Mouse (Mus musculus): ENCODE measurements around the gene Arhgap29. TPM values are rescaled to one million over a fixed set of nuclear protein-coding genes. Genes with fewer than 3 reads are reported as not detected.

The Arhgap29 gene
- polyA plus RNA-seq, 1 experiment from 2014 or later, result 18.0 TPM

- Histone ChIP-seq H3K27me3 (replicated peaks) (no peaks in the 10 kb centered on the region), H3K36me3 (no peaks in the 10 kb centered on the region), H3K4me3 (replicated peaks) (peak overlapping the region; percentile 48), H3K9ac (replicated peaks) (no peak overlapping the region), H3K9me3 (replicated peaks) (no peaks in the 10 kb centered on the region), H3K4me1 (peaks cover 7% of the 10 kb centered on the region), H3K27ac (replicated peaks) (no peak overlapping the region), H3K4me2 (peak overlapping the region; percentile 78)
- ATAC-seq (ENCODE audit: low FRiP score), result no peak
- 72% methylated on average over 1 of the region's 1 CpGs for WGBS
These were observed 17.1 kb downstream of the Arhgap29 start for GRCm38 (mm10) chr3:121969451-121969850.

- Histone ChIP-seq H3K4me2 (no peak overlapping the region), H3K4me3 (replicated peaks) (no peak overlapping the region), H3K36me3 (no peaks in the 10 kb centered on the region), H3K9me3 (replicated peaks) (no peaks in the 10 kb centered on the region), H3K27ac (replicated peaks) (no peak overlapping the region), H3K4me1 (no peaks in the 10 kb centered on the region), H3K9ac (replicated peaks) (no peak overlapping the region), H3K27me3 (replicated peaks) (no peaks in the 10 kb centered on the region)
- 82% methylated on average over 5 of the region's 5 CpGs for WGBS
- no peak for ATAC-seq (ENCODE audit: low FRiP score)
These were observed 21.4 kb downstream of the Arhgap29 start for GRCm38 (mm10) chr3:121973761-121974160.

DNA sequence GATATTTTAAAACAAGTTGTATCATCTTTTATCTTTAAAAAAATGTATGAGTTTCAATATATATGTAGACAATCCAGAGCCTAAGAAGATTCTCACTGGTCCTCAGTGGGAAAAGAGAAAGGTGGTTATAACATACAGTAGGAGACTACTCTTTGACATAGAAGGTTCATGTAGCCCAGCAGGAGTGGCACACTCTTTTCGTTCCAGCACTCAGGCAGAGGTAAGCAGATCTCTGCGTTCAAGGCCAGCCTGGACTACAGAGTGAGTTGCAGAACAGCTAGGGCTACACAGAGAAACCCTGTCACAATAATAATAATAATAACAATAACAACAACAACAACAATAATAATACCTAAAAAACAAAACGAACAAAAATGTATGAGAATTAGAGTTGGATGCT lies 23.0 kb downstream of the Arhgap29 start:
- Histone ChIP-seq H3K9ac (replicated peaks) (no peak overlapping the region), H3K4me1 (no peaks in the 10 kb centered on the region), H3K4me3 (replicated peaks) (no peak overlapping the region), H3K9me3 (replicated peaks) (no peaks in the 10 kb centered on the region), H3K27ac (replicated peaks) (no peak overlapping the region), H3K4me2 (no peak overlapping the region), H3K36me3 (no peaks in the 10 kb centered on the region), H3K27me3 (replicated peaks) (no peaks in the 10 kb centered on the region)
- no peak for ATAC-seq (ENCODE audit: low FRiP score)
- WGBS, result 93% methylated on average over 3 of the region's 3 CpGs

DNA sequence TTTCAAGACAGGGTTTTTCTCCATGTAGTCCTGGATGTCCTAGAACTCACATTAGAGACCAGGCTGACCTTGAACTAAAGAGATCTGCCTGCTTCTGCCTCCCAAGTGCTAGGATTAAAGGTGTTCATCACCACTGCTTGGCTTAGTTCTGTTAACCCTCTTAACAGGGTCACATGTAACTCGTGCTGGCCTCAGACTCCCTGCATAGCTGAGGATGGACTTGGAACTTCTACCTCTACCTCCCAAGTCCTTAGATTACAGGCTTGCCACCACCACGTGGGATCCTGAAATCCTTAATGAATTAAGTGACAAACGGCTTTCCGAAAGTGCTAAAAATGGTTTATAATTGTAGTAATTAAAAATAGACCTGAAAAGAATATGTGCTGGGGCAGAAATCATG lies 29.0 kb downstream of the Arhgap29 start:
- H3K4me1 ChIP-seq, result no peaks in the 10 kb centered on the region
- H3K27ac ChIP-seq (replicated peaks), result no peak overlapping the region
- no peak overlapping the region for H3K4me3 ChIP-seq (replicated peaks)
- no peaks in the 10 kb centered on the region for H3K9me3 ChIP-seq (replicated peaks)
- H3K9ac ChIP-seq (replicated peaks), result no peak overlapping the region
- H3K27me3 ChIP-seq (replicated peaks), result no peaks in the 10 kb centered on the region
- no peak for ATAC-seq (ENCODE audit: low FRiP score)
- 84% methylated on average over 4 of the region's 4 CpGs for WGBS
- H3K4me2 ChIP-seq, result no peak overlapping the region
- H3K36me3 ChIP-seq, result no peaks in the 10 kb centered on the region

DNA sequence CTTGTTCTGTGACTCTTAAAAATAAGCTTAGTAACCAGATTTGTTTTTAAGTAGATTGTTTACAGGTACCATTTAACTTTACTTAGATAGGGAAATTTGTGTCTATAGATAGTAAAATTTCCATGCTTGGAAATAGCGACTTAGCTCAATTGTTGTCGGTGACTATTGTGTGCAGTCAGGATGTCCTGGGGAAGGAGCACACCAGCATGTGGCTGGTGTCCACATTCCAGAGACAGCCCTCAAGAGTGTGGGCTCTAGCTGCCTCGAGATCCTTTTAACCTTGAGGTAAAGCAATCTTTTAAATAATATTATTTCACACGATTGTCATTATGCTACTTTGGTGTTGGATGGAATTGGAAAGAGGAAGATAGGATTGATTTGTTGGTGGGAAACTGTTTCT lies 30.1 kb downstream of the Arhgap29 start:
- Histone ChIP-seq H3K27ac (replicated peaks) (no peak overlapping the region), H3K4me3 (replicated peaks) (no peak overlapping the region), H3K4me2 (no peak overlapping the region), H3K9me3 (replicated peaks) (no peaks in the 10 kb centered on the region), H3K27me3 (replicated peaks) (no peaks in the 10 kb centered on the region), H3K36me3 (no peaks in the 10 kb centered on the region), H3K4me1 (no peaks in the 10 kb centered on the region), H3K9ac (replicated peaks) (no peak overlapping the region)
- 76% methylated on average over 4 of the region's 4 CpGs for WGBS
- no peak for ATAC-seq (ENCODE audit: low FRiP score)

GRCm38 (mm10) chr3:121995125-121995524 lies 42.8 kb downstream of the Arhgap29 start:
- Histone ChIP-seq H3K27me3 (replicated peaks) (no peaks in the 10 kb centered on the region), H3K27ac (replicated peaks) (no peak overlapping the region), H3K4me3 (replicated peaks) (no peak overlapping the region), H3K36me3 (no peaks in the 10 kb centered on the region), H3K9ac (replicated peaks) (no peak overlapping the region), H3K9me3 (replicated peaks) (no peaks in the 10 kb centered on the region), H3K4me1 (peaks cover 8% of the 10 kb centered on the region; the same call in 1 of the 2 replicates), H3K4me2 (no peak overlapping the region)
- ATAC-seq (ENCODE audit: low FRiP score), result no peak
- WGBS, result 74% methylated on average over 4 of the region's 4 CpGs

DNA sequence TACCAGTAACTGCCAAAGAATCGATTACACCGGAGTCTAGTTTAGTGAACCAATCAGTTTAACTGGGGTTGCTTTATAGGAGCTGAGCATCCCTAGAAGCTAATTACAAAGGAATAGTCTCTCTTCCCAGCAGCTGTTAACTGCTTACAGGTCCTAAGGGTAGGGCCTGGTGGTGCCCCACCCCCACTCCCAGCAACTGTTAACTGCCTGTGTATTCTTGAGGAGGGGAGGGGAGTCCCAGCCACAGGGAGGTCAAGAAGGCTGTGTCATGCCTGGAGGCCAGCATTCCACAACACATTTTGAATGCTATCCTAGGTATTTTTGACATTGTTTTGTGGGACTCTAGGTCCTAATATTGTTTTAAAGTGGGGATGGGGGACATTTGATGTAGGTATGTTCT lies 47.6 kb downstream of the Arhgap29 start:
- no peaks in the 10 kb centered on the region for H3K36me3 ChIP-seq
- no peak for ATAC-seq (ENCODE audit: low FRiP score)
- no peak overlapping the region for H3K27ac ChIP-seq (replicated peaks)
- no peaks in the 10 kb centered on the region for H3K27me3 ChIP-seq (replicated peaks)
- H3K4me3 ChIP-seq (replicated peaks), result no peak overlapping the region
- 22% methylated on average over 2 of the region's 2 CpGs for WGBS
- H3K9me3 ChIP-seq (replicated peaks), result no peaks in the 10 kb centered on the region
- H3K4me1 ChIP-seq, result peaks cover 8% of the 10 kb centered on the region; the same call in 1 of the 2 replicates
- H3K4me2 ChIP-seq, result no peak overlapping the region
- H3K9ac ChIP-seq (replicated peaks), result no peak overlapping the region

DNA sequence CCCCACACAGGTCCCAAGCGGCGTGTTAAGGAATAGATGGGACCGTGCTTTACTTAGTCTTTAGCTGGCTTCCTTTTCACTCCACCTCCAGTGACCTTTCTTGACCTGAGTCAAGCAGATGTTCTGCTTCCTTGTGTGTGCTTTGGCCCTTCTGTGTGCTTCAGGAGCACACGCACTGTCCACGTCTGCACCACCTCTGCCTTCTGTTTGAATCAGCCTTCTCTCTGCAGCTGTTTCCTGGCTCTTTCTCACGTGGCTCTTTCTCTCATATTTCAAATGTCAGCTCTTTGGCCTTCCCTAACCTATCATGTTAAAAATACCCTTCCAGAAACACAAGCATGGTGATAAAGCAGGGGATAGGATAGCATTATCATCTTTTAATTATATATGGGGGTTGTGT lies 49.2 kb downstream of the Arhgap29 start:
- Histone ChIP-seq H3K27ac (replicated peaks) (no peak overlapping the region), H3K4me3 (replicated peaks) (no peak overlapping the region), H3K36me3 (no peaks in the 10 kb centered on the region), H3K4me1 (peaks cover 8% of the 10 kb centered on the region; the same call in 1 of the 2 replicates), H3K27me3 (replicated peaks) (no peaks in the 10 kb centered on the region), H3K4me2 (no peak overlapping the region), H3K9me3 (replicated peaks) (no peaks in the 10 kb centered on the region), H3K9ac (replicated peaks) (no peak overlapping the region)
- ATAC-seq (ENCODE audit: low FRiP score), result no peak
- 78% methylated on average over 6 of the region's 6 CpGs for WGBS

DNA sequence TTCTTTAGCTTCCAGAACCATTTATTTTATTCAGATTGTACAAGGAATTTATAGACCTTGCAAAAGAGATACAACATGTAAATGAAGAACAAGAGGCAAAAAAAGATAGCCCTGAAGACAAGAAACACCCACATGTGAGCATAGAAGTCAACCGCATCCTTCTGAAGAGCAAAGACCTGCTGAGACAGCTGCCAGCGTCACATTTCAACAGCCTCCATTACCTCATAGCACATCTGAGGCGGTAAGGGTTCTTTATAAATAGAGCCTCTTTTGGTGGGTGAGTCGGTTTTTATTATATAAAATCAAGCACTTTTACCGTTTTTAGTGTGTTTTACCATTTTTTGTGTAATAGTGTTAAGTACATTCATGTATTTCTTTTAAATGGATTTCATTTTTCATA lies 57.5 kb downstream of the Arhgap29 start:
- Histone ChIP-seq H3K4me2 (no peak overlapping the region), H3K4me1 (no peaks in the 10 kb centered on the region), H3K9me3 (replicated peaks) (no peaks in the 10 kb centered on the region), H3K27ac (replicated peaks) (no peak overlapping the region), H3K36me3 (peaks cover 3% of the 10 kb centered on the region; the same call in 1 of the 2 replicates), H3K9ac (replicated peaks) (no peak overlapping the region), H3K4me3 (replicated peaks) (no peak overlapping the region), H3K27me3 (replicated peaks) (no peaks in the 10 kb centered on the region)
- ATAC-seq (ENCODE audit: low FRiP score), result no peak
- 90% methylated on average over 5 of the region's 5 CpGs for WGBS

DNA sequence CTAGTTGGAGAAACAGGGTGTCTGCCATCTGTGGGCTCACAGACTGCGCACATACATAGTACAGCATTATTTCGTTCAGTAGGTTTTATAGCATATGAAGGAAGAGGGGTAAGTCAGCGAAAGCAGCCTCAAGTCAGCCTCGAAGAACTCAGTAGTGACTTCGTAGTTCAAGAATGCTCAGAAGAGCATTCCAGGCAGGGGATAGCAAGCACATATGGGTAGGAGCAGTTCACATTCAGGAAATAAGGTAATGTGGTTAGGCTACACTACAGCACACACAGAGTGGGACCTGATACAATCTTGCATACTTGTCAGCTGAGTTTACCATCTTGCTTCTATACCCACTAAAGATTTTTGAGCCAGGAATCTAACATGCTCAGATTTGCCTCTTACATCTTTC lies 58.0 kb downstream of the Arhgap29 start:
- no peak overlapping the region for H3K27ac ChIP-seq (replicated peaks)
- H3K27me3 ChIP-seq (replicated peaks), result no peaks in the 10 kb centered on the region
- no peaks in the 10 kb centered on the region for H3K9me3 ChIP-seq (replicated peaks)
- no peak overlapping the region for H3K9ac ChIP-seq (replicated peaks)
- H3K4me3 ChIP-seq (replicated peaks), result no peak overlapping the region
- no peak overlapping the region for H3K4me2 ChIP-seq
- H3K36me3 ChIP-seq, result peaks cover 3% of the 10 kb centered on the region; the same call in 1 of the 2 replicates
- H3K4me1 ChIP-seq, result no peaks in the 10 kb centered on the region
- 86% methylated on average over 5 of the region's 5 CpGs for WGBS
- no peak for ATAC-seq (ENCODE audit: low FRiP score)

GRCm38 (mm10) chr3:122012464-122012863 lies 60.1 kb downstream of the Arhgap29 start:
- no peak overlapping the region for H3K4me3 ChIP-seq (replicated peaks)
- no peak overlapping the region for H3K9ac ChIP-seq (replicated peaks)
- WGBS, result 80% methylated on average over 1 of the region's 1 CpGs
- no peaks in the 10 kb centered on the region for H3K27me3 ChIP-seq (replicated peaks)
- H3K27ac ChIP-seq (replicated peaks), result no peak overlapping the region
- ATAC-seq (ENCODE audit: low FRiP score), result no peak
- no peak overlapping the region for H3K4me2 ChIP-seq
- no peaks in the 10 kb centered on the region for H3K4me1 ChIP-seq
- H3K36me3 ChIP-seq, result peaks cover 3% of the 10 kb centered on the region; the same call in 1 of the 2 replicates
- no peaks in the 10 kb centered on the region for H3K9me3 ChIP-seq (replicated peaks)

DNA sequence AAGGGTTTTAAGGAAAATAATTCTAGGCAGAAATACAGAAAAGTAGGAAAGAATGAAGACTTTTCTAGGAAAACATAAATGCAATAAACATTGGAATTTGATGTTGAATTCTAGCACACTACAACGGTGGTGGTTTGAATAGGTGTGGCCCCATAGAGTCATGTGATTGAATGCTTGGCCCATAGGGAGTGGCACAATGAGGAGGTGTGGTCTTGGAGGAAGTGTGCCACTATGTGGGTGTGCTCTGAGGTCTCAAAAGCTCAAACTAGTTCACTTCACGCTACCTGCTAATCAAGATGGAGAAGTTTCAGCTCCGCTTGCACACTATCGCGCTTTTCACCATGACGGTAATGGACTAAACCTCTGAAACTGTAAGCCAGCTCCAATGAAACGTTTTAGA lies 66.1 kb downstream of the Arhgap29 start:
- no peak overlapping the region for H3K4me2 ChIP-seq
- H3K4me1 ChIP-seq, result no peaks in the 10 kb centered on the region
- ATAC-seq (ENCODE audit: low FRiP score), result no peak
- H3K27ac ChIP-seq (replicated peaks), result no peak overlapping the region
- WGBS, result 96% methylated on average over 7 of the region's 7 CpGs
- no peaks in the 10 kb centered on the region for H3K9me3 ChIP-seq (replicated peaks)
- no peak overlapping the region for H3K4me3 ChIP-seq (replicated peaks)
- H3K27me3 ChIP-seq (replicated peaks), result no peaks in the 10 kb centered on the region
- H3K9ac ChIP-seq (replicated peaks), result no peak overlapping the region
- peaks cover 3% of the 10 kb centered on the region; the same call in 1 of the 2 replicates for H3K36me3 ChIP-seq

GRCm38 (mm10) chr3:122019159-122019558 lies 66.8 kb downstream of the Arhgap29 start:
- whole genome bisulfite sequencing, result 92% methylated on average over 5 of the region's 5 CpGs
- no peak overlapping the region for H3K4me3 ChIP-seq (replicated peaks)
- H3K9ac ChIP-seq (replicated peaks), result no peak overlapping the region
- ATAC-seq (ENCODE audit: low FRiP score), result no peak
- no peaks in the 10 kb centered on the region for H3K27me3 ChIP-seq (replicated peaks)
- H3K27ac ChIP-seq (replicated peaks), result no peak overlapping the region
- no peaks in the 10 kb centered on the region for H3K9me3 ChIP-seq (replicated peaks)
- H3K4me2 ChIP-seq, result no peak overlapping the region
- no peaks in the 10 kb centered on the region for H3K4me1 ChIP-seq
- peaks cover 3% of the 10 kb centered on the region; the same call in 1 of the 2 replicates for H3K36me3 ChIP-seq
